Mouse (Mus musculus) liver, embryonic 13.5 days (tissue): ENCODE measurements around the gene Hrnr. TPM values are rescaled to one million over a fixed set of nuclear protein-coding genes. Genes with fewer than 3 reads are reported as not detected.

Experiments used
- ATAC-seq: fragments of 200-750 bp; cut with Nextera tagmentation; 2 replicates; pipeline ENCODE4 v1.8.0; 2017; ENCODE audit warnings: low read depth, mild to moderate bottlenecking, moderate number of reproducible peaks, moderate library complexity
- DNase-seq: peaks from one replicate; pipeline ENCODE4 v3.0.0; 2022
- H3K27ac ChIP-seq: fragments of 300-500 bp; sonication (generic); 2 replicates; pipeline ENCODE4 v1.5.1; 2015; ENCODE audit warnings: moderate library complexity, mild to moderate bottlenecking, inconsistent platforms
- H3K27me3 ChIP-seq: fragments of 300-500 bp; sonication (generic); 2 replicates; pipeline ENCODE4 v1.6.1; 2015; ENCODE audit warnings: mild to moderate bottlenecking, inconsistent platforms
- H3K36me3 ChIP-seq: fragments of 300-500 bp; sonication (generic); 2 replicates; pipeline ENCODE4 v1.6.1; 2015; ENCODE audit warnings: mild to moderate bottlenecking, inconsistent platforms
- H3K4me1 ChIP-seq: fragments of 300-500 bp; sonication (generic); replicated peaks from 2 replicates; pipeline ENCODE4 v1.6.1; 2015; ENCODE audit warnings: inconsistent platforms
- H3K4me2 ChIP-seq: fragments of 300-500 bp; sonication (generic); 2 replicates; pipeline ENCODE4 v1.6.1; 2015; ENCODE audit warnings: inconsistent platforms, mild to moderate bottlenecking, moderate library complexity
- H3K4me3 ChIP-seq: fragments of 300-500 bp; sonication (generic); replicated peaks from 2 replicates; pipeline ENCODE4 v1.5.1; 2015; ENCODE audit warnings: mild to moderate bottlenecking, inconsistent platforms
- H3K9ac ChIP-seq: fragments of 300-500 bp; sonication (generic); 2 replicates; pipeline ENCODE4 v1.6.1; 2015; ENCODE audit warnings: mild to moderate bottlenecking, inconsistent platforms
- H3K9me3 ChIP-seq: fragments of 300-500 bp; sonication (generic); replicated peaks from 2 replicates; pipeline ENCODE4 v1.6.1; 2016; ENCODE audit warnings: inconsistent platforms
- WGBS: fragments of 180-500 bp; shearing (Covaris S2); methylation state at CpG from one replicate; pipeline ENCODE4 v1.1.7; 2015; ENCODE audit not compliant: insufficient replicate concordance; 5-methylcytosine and 5-hydroxymethylcytosine counted together
- polyA plus RNA-seq: library from polyadenylated mRNA; unstranded; fragments of >200 nt; fragmentation: Nextera tagmentation; extraction: Ambion mirVana; gene quantifications from 2 replicates; pipeline ENCODE4 v1.2.1, GENCODE M21; 2015

The Hrnr gene
- polyA plus RNA-seq = not detected in 2 replicates

DNA sequence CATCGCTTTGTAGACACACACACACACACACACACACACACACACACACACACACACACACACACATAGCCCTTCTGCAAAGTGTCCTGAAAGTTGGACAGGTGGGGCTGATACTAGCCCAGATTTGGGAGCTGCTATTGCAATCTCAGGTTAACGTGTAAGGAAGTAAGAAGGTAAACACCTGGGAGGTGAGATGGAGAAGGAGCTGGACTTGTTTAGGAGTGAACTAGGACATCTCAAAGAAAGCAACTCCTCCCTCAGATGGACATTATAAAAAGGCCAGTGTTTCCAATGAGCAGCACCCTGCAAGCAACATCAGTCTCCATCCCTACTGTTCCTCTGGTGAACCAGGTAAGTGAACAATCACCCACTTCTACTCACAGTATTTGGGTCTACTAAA, at the start of gene Hrnr:
Gene Hrnr (plus strand): TSS at position 301 of the 400 bp plus-strand sequence.
- Histone ChIP-seq H3K9me3 (no peaks in the 10 kb centered on the region), H3K27ac (no peak within 1 kb of the TSS), H3K4me3 (no peak within 1 kb of the TSS), H3K4me1 (no peaks in the 10 kb centered on the region), H3K36me3 (no peaks in the 10 kb centered on the region), H3K27me3 (no peaks in the 10 kb centered on the region), H3K9ac (no peak within 1 kb of the TSS), H3K4me2 (no peak within 1 kb of the TSS)
- ATAC-seq (no peak), DNase-seq (no peak)
- WGBS = 61% methylated on average over 2 of the region's 2 CpGs

DNA sequence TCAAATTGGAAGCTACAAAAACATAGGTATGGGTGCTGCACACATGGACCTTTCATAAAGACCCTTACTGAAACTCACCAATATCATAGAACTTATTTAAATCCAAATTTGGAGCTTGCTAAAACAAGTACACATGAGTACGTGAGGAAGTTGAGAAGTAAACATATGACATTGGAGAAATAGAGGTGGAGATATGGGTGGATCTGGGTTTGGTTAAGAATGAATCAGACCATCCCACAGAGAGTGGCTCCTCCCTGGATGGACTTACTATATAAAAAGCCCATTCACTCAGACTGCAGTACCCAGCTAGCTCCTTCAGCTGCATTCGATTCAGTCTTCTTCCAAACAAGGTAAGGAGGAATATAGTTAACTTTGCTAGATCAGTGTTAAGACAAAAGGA, 46.3 kb upstream of the Hrnr start, which contains the start of gene Flg:
Gene Flg (plus strand): TSS at position 301 of the 400 bp plus-strand sequence.
- H3K27ac ChIP-seq = no peak within 1 kb of the TSS
- no peak for ATAC-seq
- H3K27me3 ChIP-seq = no peaks in the 10 kb centered on the region
- H3K36me3 ChIP-seq = no peaks in the 10 kb centered on the region
- DNase-seq = no peak
- WGBS = 56% methylated on average over 2 of the region's 2 CpGs
- no peak within 1 kb of the TSS for H3K9ac ChIP-seq
- H3K4me3 ChIP-seq = no peak within 1 kb of the TSS
- no peaks in the 10 kb centered on the region for H3K4me1 ChIP-seq
- no peaks in the 10 kb centered on the region for H3K9me3 ChIP-seq
- no peak within 1 kb of the TSS for H3K4me2 ChIP-seq

DNA sequence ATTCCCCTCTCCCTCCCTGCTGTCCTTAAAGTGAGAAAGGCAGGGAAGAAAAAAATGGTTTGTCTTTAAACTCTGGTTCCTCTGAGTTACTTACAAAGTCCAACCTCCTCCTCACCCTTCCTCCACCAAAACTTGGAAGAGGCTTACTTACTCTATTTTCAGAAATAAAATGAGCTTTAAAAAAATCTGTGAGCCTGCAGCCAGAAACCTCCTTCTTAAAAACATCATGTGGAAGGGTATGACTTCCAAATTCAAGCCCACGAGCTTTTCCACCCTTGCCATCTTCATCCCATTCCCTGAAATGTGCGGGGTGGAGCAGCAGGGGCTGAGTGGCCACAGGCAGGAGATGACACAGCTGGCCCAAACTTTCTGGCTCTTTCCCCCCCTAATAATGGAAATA, 22.0 kb upstream of the Hrnr start:
- Histone ChIP-seq H3K4me3 (no peak overlapping the region), H3K4me2 (no peak overlapping the region), H3K27me3 (no peaks in the 10 kb centered on the region), H3K4me1 (no peaks in the 10 kb centered on the region), H3K9me3 (no peaks in the 10 kb centered on the region), H3K9ac (no peak overlapping the region), H3K27ac (no peak overlapping the region), H3K36me3 (no peaks in the 10 kb centered on the region)
- no peak for ATAC-seq
- no peak for DNase-seq
- 65% methylated on average over 2 of the region's 2 CpGs for WGBS

DNA sequence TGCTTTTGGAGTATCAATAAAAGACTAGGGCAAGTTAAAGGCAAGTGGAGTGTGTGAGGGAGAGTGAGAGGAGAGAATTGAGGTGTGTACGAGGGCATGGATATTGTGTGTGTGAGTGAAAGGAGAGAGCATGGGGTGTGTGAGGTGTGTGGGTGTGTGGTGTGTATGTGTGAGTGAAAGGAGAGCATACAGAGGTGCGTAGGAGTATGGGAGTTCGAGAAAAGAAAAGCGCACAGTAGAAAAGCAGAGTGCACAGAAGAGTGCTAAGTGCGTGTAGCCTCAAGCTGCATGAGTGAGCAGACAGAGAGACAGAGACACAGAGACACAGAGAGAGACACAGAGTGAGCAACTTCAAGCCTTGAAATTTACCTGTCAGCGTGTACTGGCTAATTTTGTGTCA, 19.7 kb upstream of the Hrnr start:
- no peak for DNase-seq
- H3K9ac ChIP-seq = no peak overlapping the region
- no peaks in the 10 kb centered on the region for H3K36me3 ChIP-seq
- H3K27ac ChIP-seq = no peak overlapping the region
- ATAC-seq = no peak
- WGBS = 77% methylated on average over 6 of the region's 6 CpGs
- H3K9me3 ChIP-seq = no peaks in the 10 kb centered on the region
- H3K4me2 ChIP-seq = no peak overlapping the region
- H3K27me3 ChIP-seq = no peaks in the 10 kb centered on the region
- H3K4me3 ChIP-seq = no peak overlapping the region
- H3K4me1 ChIP-seq = no peaks in the 10 kb centered on the region

DNA sequence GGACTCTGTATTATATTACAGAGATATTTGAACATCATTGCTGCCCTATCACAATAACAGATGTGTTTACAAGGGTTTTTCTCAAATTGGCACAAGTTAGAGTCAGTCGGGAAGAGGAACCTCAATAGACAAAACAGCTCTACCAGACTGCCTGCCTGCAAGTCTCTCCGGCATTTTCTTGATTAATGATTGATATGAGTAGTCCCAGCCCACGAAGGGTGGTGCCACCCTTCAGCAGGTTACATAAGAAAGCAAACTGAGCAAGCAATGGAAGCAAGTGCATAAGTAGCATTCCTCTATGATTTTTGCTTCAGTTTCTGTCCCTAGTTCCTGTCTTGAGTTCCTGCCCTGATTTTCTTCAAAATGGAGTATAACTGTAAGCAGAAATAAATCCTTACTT, 17.7 kb upstream of the Hrnr start:
- Histone ChIP-seq H3K27ac (no peak overlapping the region), H3K4me2 (no peak overlapping the region), H3K9me3 (no peaks in the 10 kb centered on the region), H3K4me3 (no peak overlapping the region), H3K27me3 (no peaks in the 10 kb centered on the region), H3K9ac (no peak overlapping the region), H3K36me3 (no peaks in the 10 kb centered on the region), H3K4me1 (no peaks in the 10 kb centered on the region)
- ATAC-seq = no peak
- WGBS = 47% methylated on average over 3 of the region's 3 CpGs
- DNase-seq = no peak

DNA sequence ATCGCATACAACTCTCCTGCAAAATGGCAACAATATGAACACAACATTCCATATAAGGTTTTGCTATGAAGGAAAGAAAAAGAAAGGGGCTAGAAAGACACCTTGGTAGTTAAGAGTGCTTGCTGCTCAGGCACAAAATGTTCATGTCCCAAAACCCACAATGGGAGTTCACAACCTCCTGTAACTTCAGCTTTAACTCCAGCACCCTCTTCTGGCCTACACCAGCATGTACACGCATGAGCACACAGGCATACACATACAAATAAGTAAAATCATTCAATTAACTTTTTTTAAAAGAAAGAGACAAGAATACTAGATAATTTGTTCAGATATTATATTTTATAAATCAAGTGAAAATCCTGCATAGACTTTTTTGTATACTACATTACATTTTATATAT, 13.4 kb upstream of the Hrnr start:
- ATAC-seq (no peak), DNase-seq (no peak)
- Histone ChIP-seq H3K4me2 (no peak overlapping the region), H3K4me1 (no peaks in the 10 kb centered on the region), H3K27ac (no peak overlapping the region), H3K27me3 (no peaks in the 10 kb centered on the region), H3K9me3 (no peaks in the 10 kb centered on the region), H3K9ac (no peak overlapping the region), H3K36me3 (no peaks in the 10 kb centered on the region), H3K4me3 (no peak overlapping the region)
- WGBS = 59% methylated on average over 2 of the region's 2 CpGs

DNA sequence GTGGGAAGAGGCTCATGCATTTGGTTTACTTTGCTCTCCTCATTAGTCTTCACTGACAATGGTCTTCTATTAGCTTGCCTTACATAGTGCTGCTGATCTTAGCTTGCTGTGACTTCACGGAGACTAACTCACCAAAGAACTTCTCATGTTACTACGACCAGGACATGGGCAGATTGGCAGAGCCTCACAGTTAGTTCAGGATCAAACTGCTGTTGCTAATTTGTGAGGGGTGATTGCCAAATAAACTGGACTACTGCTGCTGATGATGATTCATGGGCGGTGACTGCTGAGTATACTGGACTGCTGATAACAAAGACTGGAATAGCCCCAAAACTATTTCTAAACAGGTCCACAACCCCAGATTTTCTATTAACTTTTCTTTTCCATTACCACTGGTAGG, 8.2 kb upstream of the Hrnr start:
- no peak overlapping the region for H3K27ac ChIP-seq
- WGBS = 63% methylated on average over 3 of the region's 3 CpGs
- H3K36me3 ChIP-seq = no peaks in the 10 kb centered on the region
- no peak overlapping the region for H3K4me2 ChIP-seq
- H3K9ac ChIP-seq = no peak overlapping the region
- no peak overlapping the region for H3K4me3 ChIP-seq
- H3K27me3 ChIP-seq = no peaks in the 10 kb centered on the region
- DNase-seq (no peak), ATAC-seq (no peak)
- H3K4me1 ChIP-seq = no peaks in the 10 kb centered on the region
- H3K9me3 ChIP-seq = no peaks in the 10 kb centered on the region

DNA sequence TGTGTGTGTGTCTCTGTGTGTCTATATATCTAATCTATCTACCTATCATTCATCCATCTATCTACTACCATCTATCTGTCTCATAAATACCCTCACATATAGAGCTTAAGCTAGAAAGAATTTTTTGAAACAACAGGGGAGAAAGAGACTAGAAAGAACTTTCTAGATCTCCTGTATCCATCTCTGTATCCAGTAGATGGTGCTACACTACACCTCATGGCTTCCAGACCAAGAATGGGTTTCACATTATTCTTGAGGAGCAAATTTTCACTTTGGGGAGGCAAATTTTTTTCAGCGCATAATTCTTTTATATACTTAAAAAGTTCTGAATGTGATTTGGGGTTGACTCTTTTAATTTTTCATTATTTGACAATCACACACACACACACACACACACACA, 5.2 kb upstream of the Hrnr start:
- Histone ChIP-seq H3K4me1 (no peaks in the 10 kb centered on the region), H3K27me3 (no peaks in the 10 kb centered on the region), H3K27ac (no peak overlapping the region), H3K9ac (no peak overlapping the region), H3K4me3 (no peak overlapping the region), H3K9me3 (no peaks in the 10 kb centered on the region), H3K36me3 (no peaks in the 10 kb centered on the region), H3K4me2 (no peak overlapping the region)
- no peak for ATAC-seq
- DNase-seq = no peak
- WGBS = 82% methylated on average over 1 of the region's 1 CpGs

DNA sequence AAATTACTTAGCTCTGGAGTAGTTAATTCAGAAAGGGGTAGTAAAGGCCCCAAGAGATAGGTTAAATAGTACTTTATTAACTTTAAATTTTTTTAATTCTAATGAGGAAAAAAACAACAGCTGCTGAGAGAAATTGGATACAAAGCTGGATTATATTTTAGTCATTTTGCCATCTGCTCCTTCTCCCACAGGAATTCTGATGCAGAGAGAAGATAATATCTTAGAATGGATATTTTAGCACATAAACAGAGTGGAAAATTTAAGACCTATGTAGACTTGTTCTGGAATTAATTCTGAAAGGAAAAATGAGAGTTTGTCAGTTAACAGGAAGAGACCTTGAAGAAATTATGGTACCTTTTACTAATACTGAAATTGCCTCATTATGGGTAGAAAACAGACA, 18.2 kb downstream of the Hrnr start:
- no peak for ATAC-seq
- no peaks in the 10 kb centered on the region for H3K27me3 ChIP-seq
- no peak for DNase-seq
- H3K27ac ChIP-seq = no peak overlapping the region
- H3K36me3 ChIP-seq = no peaks in the 10 kb centered on the region
- no peak overlapping the region for H3K4me2 ChIP-seq
- no peaks in the 10 kb centered on the region for H3K4me1 ChIP-seq
- H3K9ac ChIP-seq = no peak overlapping the region
- H3K4me3 ChIP-seq = no peak overlapping the region
- H3K9me3 ChIP-seq = no peaks in the 10 kb centered on the region

DNA sequence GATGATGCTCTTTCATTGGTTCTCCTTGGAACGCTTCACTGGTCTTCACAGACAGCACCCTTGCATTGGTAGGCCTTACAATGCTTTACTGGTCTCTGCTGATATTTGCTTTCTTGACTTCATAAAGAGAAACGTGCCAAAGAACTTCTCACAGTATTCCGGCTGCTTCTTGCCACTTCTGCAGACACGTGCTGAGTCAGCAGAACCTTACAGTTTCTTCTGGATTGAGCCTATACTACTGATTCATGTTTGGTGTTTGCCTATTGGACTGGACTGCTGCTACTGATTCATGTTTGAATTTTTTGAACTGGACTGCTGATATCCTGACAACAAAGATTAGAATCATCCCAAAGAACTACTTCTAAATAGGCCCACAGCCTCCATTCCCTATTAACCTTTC, 20.5 kb downstream of the Hrnr start:
- Histone ChIP-seq H3K4me2 (no peak overlapping the region), H3K27ac (no peak overlapping the region), H3K36me3 (no peaks in the 10 kb centered on the region), H3K9me3 (no peaks in the 10 kb centered on the region), H3K9ac (no peak overlapping the region), H3K27me3 (no peaks in the 10 kb centered on the region), H3K4me1 (no peaks in the 10 kb centered on the region), H3K4me3 (no peak overlapping the region)
- WGBS = 68% methylated on average over 4 of the region's 4 CpGs
- DNase-seq (no peak), ATAC-seq (no peak)

DNA sequence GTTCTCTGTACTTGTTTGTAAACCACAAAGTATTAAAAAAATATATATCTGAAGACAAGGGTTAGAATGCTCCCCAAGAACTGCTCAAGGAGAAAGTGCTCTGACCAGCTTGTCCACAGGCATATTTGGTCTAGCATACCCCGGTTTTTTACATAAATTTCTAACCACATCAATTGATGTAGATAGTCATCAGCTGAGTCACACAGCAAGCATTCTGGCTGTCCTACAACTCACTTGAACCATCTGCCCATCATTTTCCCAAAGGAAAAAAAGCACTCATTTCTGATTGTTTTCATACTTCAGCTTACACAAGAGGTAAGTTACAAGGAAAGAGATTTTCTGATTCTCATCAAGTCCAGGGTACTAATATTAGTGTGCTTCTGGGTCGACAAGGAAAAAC, 27.3 kb downstream of the Hrnr start:
- Histone ChIP-seq H3K27me3 (no peaks in the 10 kb centered on the region), H3K36me3 (no peaks in the 10 kb centered on the region), H3K4me1 (no peaks in the 10 kb centered on the region), H3K9me3 (no peaks in the 10 kb centered on the region), H3K9ac (no peak overlapping the region), H3K27ac (no peak overlapping the region), H3K4me2 (no peak overlapping the region), H3K4me3 (no peak overlapping the region)
- WGBS = 54% methylated on average over 2 of the region's 2 CpGs
- ATAC-seq = no peak
- no peak for DNase-seq

DNA sequence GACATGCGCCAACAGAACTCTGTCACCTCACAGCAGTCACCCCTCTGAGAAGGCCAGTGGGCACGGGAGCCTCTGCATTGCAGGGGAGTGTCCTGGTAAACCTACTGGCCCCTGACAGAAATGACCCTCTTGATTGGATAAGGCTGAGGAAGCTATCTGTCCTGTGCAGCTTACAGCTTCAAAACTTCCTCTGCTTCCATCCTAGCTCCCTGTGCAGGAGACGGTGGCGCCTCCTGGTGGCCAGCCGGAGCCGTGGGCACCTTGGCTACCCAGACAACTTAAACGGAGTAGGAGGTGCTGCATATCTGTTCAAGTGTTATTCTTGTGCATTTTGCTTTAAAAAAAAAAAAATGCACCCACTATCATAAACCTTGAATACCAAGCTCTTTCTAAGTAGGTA, 40.5 kb downstream of the Hrnr start:
- DNase-seq (no peak), ATAC-seq (no peak)
- H3K4me1 ChIP-seq = no peaks in the 10 kb centered on the region

More for the DNA sequence above, 40.5 kb downstream of the Hrnr start:
- H3K27ac ChIP-seq = no peak overlapping the region
- H3K9ac ChIP-seq = no peak overlapping the region
- no peaks in the 10 kb centered on the region for H3K9me3 ChIP-seq
- 16% methylated on average over 7 of the region's 7 CpGs for WGBS
- no peaks in the 10 kb centered on the region for H3K36me3 ChIP-seq
- no peaks in the 10 kb centered on the region for H3K27me3 ChIP-seq
- H3K4me2 ChIP-seq = no peak overlapping the region
- no peak overlapping the region for H3K4me3 ChIP-seq
